Mouse (Mus musculus) hindbrain, embryonic 14.5 days (tissue): ENCODE measurements around the gene Cnpy1. TPM values are rescaled to one million over a fixed set of nuclear protein-coding genes. Genes with fewer than 3 reads are reported as not detected.

Experiments
- ATAC-seq: fragments of 200-750 bp; cut with Nextera tagmentation; 2 replicates; pipeline ENCODE4 v1.8.0; 2017; ENCODE audit warnings: moderate number of reproducible peaks, mild to moderate bottlenecking, moderate TSS enrichment, moderate library complexity; ENCODE audit not compliant: low FRiP score
- DNase-seq: peaks from one replicate; pipeline ENCODE4 v3.0.0-alpha.2; 2015; ENCODE audit warnings: low spot score
- H3K27ac ChIP-seq: fragments of 300-500 bp; sonication (generic); 2 replicates; pipeline ENCODE4 v1.5.1; 2014; ENCODE audit warnings: mild to moderate bottlenecking, moderate library complexity
- H3K27me3 ChIP-seq: fragments of 300-500 bp; sonication (generic); 2 replicates; pipeline ENCODE4 v1.6.1; 2014; ENCODE audit warnings: mild to moderate bottlenecking, low read length, mixed read lengths; ENCODE audit not compliant: control insufficient read depth, insufficient read depth
- H3K36me3 ChIP-seq: fragments of 300-500 bp; sonication (generic); replicated peaks from 2 replicates; pipeline ENCODE4 v1.6.1; 2014; ENCODE audit not compliant: control insufficient read depth, insufficient read depth
- H3K4me1 ChIP-seq: fragments of 300-500 bp; sonication (generic); replicated peaks from 2 replicates; pipeline ENCODE4 v1.6.1; 2014; ENCODE audit warnings: antibody characterized with exemption, low read length, mixed read lengths; ENCODE audit not compliant: control insufficient read depth, insufficient read depth
- H3K4me2 ChIP-seq: fragments of 300-500 bp; sonication (generic); replicated peaks from 2 replicates; pipeline ENCODE4 v1.6.1; 2014; ENCODE audit warnings: mild to moderate bottlenecking, moderate library complexity
- H3K4me3 ChIP-seq: fragments of 300-500 bp; sonication (generic); replicated peaks from 2 replicates; pipeline ENCODE4 v1.5.1; 2014; ENCODE audit warnings: mild to moderate bottlenecking, low read length
- H3K9ac ChIP-seq: fragments of 300-500 bp; sonication (generic); 2 replicates; pipeline ENCODE4 v1.6.1; 2014
- H3K9me3 ChIP-seq: fragments of 300-500 bp; sonication (generic); 2 replicates; pipeline ENCODE4 v1.6.1; 2016; ENCODE audit warnings: low read length; ENCODE audit not compliant: control insufficient read depth
- WGBS: fragments of 180-500 bp; shearing (Covaris S2); extraction: QIAGEN DNeasy Blood & Tissue Kit; methylation state at CpG from one replicate; pipeline ENCODE4 v1.1.7; 2014; 5-methylcytosine and 5-hydroxymethylcytosine counted together
- polyA plus RNA-seq: library from polyadenylated mRNA; unstranded; fragments of >200 nt; fragmentation: Nextera tagmentation; extraction: Ambion mirVana; gene quantifications from 2 replicates; pipeline ENCODE4 v1.2.1, GENCODE M21; 2014

Gene Cnpy1
- polyA plus RNA-seq, 1 experiment from 2014 or later, result 2.3 TPM

GRCm38 (mm10) chr5:28157044-28157730 lies 88.4 kb downstream of the Cnpy1 start:
- Histone ChIP-seq H3K27me3 (peaks cover 89% of the 10 kb centered on the region), H3K9ac (no peak overlapping the region), H3K4me2 (no peak overlapping the region), H3K4me1 (0 out of 2 replicates have a peak, but pooled peaks cover 2% of the 10 kb centered on the region), H3K4me3 (no peak overlapping the region), H3K9me3 (no peaks in the 10 kb centered on the region), H3K27ac (no peak overlapping the region), H3K36me3 (no peaks in the 10 kb centered on the region)
- DNase-seq (no peak), ATAC-seq (no peak)
- WGBS, result 8% methylated on average over 9 of the region's 9 CpGs

Other genes starting within 250 kb of the Cnpy1 start
- gene Insig1, start 174.4 kb downstream of the Cnpy1 start, polyA plus RNA-seq, result 79.0 and 92.6 TPM in 2 replicates
- gene En2, start 80.1 kb downstream of the Cnpy1 start, polyA plus RNA-seq, result 0.07 and 0.98 TPM in 2 replicates
- 20.2 and 22.5 TPM in 2 replicates for gene Rbm33, start 71.3 kb upstream of the Cnpy1 start, polyA plus RNA-seq
- gene Shh, start 221.4 kb upstream of the Cnpy1 start, polyA plus RNA-seq, result 1.3 and 1.4 TPM in 2 replicates